Mouse (Mus musculus) hindbrain, embryonic 13.5 days (tissue): ENCODE data around the gene Hes2. TPM values are rescaled to one million over a fixed set of nuclear protein-coding genes. Genes with fewer than 3 reads are reported as not detected.

Experiments
- ATAC-seq: fragments of 200-750 bp; cut with Nextera tagmentation; 2 replicates; pipeline ENCODE4 v1.8.0; 2017; ENCODE audit warnings: moderate TSS enrichment; ENCODE audit not compliant: low FRiP score
- H3K27ac ChIP-seq: fragments of 300-500 bp; sonication (generic); 2 replicates; pipeline ENCODE4 v1.5.1; 2015; ENCODE audit warnings: inconsistent platforms, mild to moderate bottlenecking, moderate library complexity
- H3K27me3 ChIP-seq: fragments of 300-500 bp; sonication (generic); 2 replicates; pipeline ENCODE4 v1.6.1; 2015; ENCODE audit warnings: mild to moderate bottlenecking, inconsistent platforms
- H3K36me3 ChIP-seq: fragments of 300-500 bp; sonication (generic); 2 replicates; pipeline ENCODE4 v1.6.1; 2015; ENCODE audit warnings: mild to moderate bottlenecking, inconsistent platforms
- H3K4me1 ChIP-seq: fragments of 300-500 bp; sonication (generic); replicated peaks from 2 replicates; pipeline ENCODE4 v1.6.1; 2015; ENCODE audit warnings: inconsistent platforms
- H3K4me2 ChIP-seq: fragments of 300-500 bp; sonication (generic); 2 replicates; pipeline ENCODE4 v1.6.1; 2015; ENCODE audit warnings: inconsistent platforms, mild to moderate bottlenecking, moderate library complexity
- H3K4me3 ChIP-seq: fragments of 300-500 bp; sonication (generic); 2 replicates; pipeline ENCODE4 v1.5.1; 2015; ENCODE audit warnings: mild to moderate bottlenecking, inconsistent platforms
- H3K9ac ChIP-seq: fragments of 300-500 bp; sonication (generic); 2 replicates; pipeline ENCODE4 v1.6.1; 2015; ENCODE audit warnings: mild to moderate bottlenecking, inconsistent platforms
- H3K9me3 ChIP-seq: fragments of 300-500 bp; sonication (generic); 2 replicates; pipeline ENCODE4 v1.6.1; 2016; ENCODE audit warnings: inconsistent platforms
- WGBS: fragments of 180-500 bp; shearing (Covaris S2); methylation state at CpG from one replicate; pipeline ENCODE4 v1.1.7; 2015; 5-methylcytosine and 5-hydroxymethylcytosine counted together
- polyA plus RNA-seq: library from polyadenylated mRNA; unstranded; fragments of >200 nt; fragmentation: Nextera tagmentation; extraction: Ambion mirVana; gene quantifications from 2 replicates; pipeline ENCODE4 v1.2.1, GENCODE M21; 2015

The Hes2 gene
- polyA plus RNA-seq, 1 experiment from 2014 or later, result 0.34 TPM

DNA sequence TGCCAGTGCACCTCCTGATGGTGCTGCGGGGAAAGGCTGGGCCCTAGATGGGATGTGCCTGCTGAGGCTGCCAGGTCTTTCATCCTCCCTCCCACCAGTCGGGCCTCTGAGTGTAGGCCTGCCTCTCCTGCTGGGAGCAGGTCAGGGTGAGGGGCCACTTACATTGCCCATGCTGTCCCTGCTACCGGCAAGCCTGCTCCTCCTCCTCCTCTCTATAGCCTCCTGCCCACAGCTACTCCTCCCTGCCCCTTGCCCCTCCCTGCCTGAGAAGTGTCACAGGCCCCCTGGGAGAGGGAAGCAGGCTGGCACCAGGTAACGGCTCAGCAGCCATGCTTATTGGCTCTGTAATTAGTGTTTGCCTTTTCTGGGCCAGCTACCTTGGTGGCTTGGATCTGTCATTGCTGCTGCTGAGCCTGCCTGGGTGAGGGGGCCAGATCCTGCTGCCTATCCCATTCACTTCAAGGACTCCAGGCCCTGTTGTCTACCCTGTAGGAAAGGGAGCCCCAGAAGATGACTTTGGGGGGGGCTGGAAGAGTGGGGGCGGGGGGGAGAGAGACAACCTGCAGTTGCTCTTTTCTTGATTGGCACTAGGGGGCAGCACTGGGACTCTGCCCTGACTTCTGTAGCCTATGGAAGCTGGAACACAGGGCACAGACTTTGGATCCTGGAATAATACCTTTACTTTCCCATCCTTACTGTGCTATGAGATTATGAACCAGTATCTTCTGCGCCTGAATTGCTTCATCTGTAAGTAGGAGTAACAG is 22.4 kb upstream of the Hes2 start:
- H3K4me2 ChIP-seq, result no peak overlapping the region
- H3K27me3 ChIP-seq, result peaks cover 87% of the 10 kb centered on the region
- peaks cover 23% of the 10 kb centered on the region for H3K4me1 ChIP-seq
- no peaks in the 10 kb centered on the region for H3K9me3 ChIP-seq
- ATAC-seq, result no peak
- WGBS, result 31% methylated on average over 6 of the region's 6 CpGs
- H3K27ac ChIP-seq, result no peak overlapping the region
- H3K36me3 ChIP-seq, result no peaks in the 10 kb centered on the region
- no peak overlapping the region for H3K4me3 ChIP-seq
- H3K9ac ChIP-seq, result no peak overlapping the region

DNA sequence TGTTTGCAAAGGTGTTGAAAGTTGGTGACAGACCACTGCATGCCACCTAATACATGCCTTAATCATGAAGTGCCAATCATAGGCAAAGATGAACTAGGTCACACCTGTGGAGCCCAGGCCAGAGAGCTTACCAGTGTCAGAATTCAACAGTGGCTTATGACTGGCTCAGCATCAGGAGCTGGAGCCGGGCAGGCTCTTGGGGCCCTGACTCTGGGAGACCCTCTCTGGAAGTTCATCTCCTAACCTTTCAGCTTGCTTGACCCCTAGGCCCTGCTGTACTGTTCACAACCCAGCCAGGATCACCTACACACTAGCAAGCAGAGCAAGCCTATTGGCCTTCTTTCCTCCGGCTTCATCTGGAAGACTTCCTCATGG is 21.8 kb upstream of the Hes2 start:
- no peaks in the 10 kb centered on the region for H3K9me3 ChIP-seq
- H3K4me3 ChIP-seq, result no peak overlapping the region
- H3K4me2 ChIP-seq, result no peak overlapping the region
- H3K27me3 ChIP-seq, result peaks cover 86% of the 10 kb centered on the region
- WGBS, result 88% methylated on average over 2 of the region's 2 CpGs
- no peaks in the 10 kb centered on the region for H3K36me3 ChIP-seq
- peaks cover 17% of the 10 kb centered on the region for H3K4me1 ChIP-seq
- no peak overlapping the region for H3K9ac ChIP-seq
- H3K27ac ChIP-seq, result no peak overlapping the region
- no peak for ATAC-seq

DNA sequence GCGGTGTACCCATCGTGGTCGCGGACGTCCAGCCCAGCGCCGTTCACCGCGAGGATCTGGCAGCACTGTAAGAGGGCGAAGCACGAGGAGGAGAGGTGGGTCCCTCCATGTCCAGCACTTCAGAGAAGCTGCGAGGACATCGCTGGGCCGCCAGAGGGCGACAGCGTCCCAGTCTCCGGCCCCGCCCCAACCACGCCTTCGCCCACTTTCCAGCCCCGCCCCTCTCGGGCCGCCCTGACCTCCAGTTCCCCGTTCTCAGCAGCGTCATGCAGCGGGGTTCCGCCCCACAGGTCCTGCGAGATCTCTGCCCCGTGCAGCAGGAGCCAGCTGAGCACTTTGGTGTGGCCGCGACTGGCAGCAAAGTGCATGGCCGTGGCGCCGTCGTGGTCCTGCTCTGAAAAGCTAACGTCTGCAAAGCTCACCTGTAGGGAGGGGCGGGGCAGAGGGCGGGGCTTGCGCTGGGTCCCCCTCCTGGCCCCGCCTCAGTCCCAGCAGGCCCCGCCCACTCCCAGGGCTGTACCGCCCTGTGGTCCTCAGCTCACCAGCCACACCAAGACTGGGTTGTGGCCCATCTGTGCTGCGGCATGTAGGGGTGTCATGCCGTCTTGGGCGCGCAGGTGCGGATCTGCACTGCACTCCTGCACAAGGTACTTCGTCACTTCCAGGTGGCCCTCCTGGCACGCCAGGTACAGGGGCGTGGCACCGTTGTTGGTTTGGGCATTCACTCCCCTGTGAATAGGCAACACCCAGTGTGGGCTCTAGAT is 20.0 kb upstream of the Hes2 start:
- peak overlapping the region; percentile 61 for H3K4me2 ChIP-seq
- peaks cover 76% of the 10 kb centered on the region for H3K27me3 ChIP-seq
- no peaks in the 10 kb centered on the region for H3K36me3 ChIP-seq
- H3K9ac ChIP-seq, result peak overlapping the region; percentile 49; the same call in 1 of the 2 replicates
- WGBS, result 3% methylated on average over 51 of the region's 51 CpGs
- peak overlapping the region; percentile 40 for H3K4me3 ChIP-seq
- H3K4me1 ChIP-seq, result peaks cover 9% of the 10 kb centered on the region
- no peak overlapping the region for H3K27ac ChIP-seq
- ATAC-seq, result peak; percentile 64
- H3K9me3 ChIP-seq, result no peaks in the 10 kb centered on the region

DNA sequence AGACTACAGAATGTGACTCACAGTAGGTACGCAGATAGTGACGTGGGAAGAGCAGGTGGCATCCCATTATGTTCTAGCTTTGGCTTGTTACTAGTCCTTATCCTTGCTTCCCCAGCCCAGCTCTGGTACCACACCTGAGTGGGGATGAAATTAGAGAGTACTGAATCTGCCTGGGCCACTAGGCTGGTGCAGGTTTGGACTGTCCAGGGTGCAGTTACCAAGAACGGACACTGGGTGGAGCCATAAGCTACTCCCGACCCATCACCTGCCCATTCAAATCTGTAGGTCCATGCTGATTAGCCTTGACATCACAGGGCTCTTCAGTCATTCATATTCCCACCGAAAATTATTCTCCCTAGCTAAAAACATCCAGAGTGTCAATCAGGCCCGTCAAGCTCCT is 18.2 kb upstream of the Hes2 start:
- H3K4me1 ChIP-seq, result peaks cover 9% of the 10 kb centered on the region
- H3K36me3 ChIP-seq, result no peaks in the 10 kb centered on the region
- H3K27me3 ChIP-seq, result peaks cover 64% of the 10 kb centered on the region
- H3K9me3 ChIP-seq, result no peaks in the 10 kb centered on the region
- no peak overlapping the region for H3K4me3 ChIP-seq
- no peak overlapping the region for H3K9ac ChIP-seq
- ATAC-seq, result no peak
- no peak overlapping the region for H3K4me2 ChIP-seq
- no peak overlapping the region for H3K27ac ChIP-seq
- 36% methylated on average over 6 of the region's 6 CpGs for WGBS

DNA sequence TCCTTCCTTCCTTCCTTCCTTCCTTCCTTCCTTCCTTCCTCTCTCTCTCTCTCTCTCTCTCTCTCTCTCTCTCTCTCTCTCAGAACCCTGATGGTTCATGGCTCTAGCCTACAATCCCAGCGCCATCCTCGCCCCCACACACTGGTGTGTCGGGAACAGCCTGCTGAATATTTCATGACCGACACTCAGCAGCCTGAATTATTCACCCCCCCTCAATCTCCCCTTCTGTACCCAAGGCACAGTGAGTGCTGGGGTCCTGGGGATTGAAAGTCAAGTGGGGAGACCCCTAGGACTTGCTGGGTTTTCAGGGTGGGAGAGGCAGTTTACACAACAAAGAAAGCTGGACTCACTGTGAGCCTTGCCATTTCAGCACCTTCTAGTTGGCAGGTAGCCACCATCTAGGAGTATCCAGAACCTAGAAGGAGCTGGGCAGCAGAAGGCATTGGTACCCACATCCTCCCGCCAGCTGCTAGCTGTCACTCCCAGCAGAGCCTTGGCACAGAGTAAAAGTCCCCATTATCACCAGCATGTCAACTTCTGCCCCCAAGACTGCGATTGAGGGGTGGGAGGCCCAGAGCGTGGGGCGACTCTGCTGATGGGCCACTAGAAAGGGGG is 17.0 kb upstream of the Hes2 start:
- H3K9ac ChIP-seq, result no peak overlapping the region
- no peak for ATAC-seq
- H3K27ac ChIP-seq, result no peak overlapping the region
- no peak overlapping the region for H3K4me3 ChIP-seq
- no peaks in the 10 kb centered on the region for H3K36me3 ChIP-seq
- H3K9me3 ChIP-seq, result no peaks in the 10 kb centered on the region
- whole genome bisulfite sequencing, result 54% methylated on average over 8 of the region's 8 CpGs
- H3K4me2 ChIP-seq, result no peak overlapping the region
- peaks cover 65% of the 10 kb centered on the region for H3K27me3 ChIP-seq
- H3K4me1 ChIP-seq, result peaks cover 9% of the 10 kb centered on the region

DNA sequence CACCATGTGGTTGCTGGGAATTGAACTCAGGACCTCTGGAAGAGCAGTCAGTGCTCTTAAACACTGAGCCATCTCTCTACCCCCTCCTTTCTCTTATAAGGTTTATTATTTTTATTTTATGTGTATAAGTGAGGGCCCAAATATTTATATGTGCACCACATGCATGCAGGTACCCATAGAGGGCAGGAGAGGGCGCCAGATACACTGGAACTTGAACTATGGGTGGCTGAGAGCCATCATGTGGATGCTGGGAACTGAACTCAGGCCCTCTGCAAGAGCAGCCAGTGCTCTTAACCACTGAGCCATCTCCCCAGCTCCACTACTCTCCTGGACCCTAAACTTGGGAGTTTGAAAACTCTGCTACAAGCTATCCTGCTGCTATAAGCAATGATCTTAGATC is 15.0 kb upstream of the Hes2 start:
- Histone ChIP-seq H3K4me3 (no peak overlapping the region), H3K36me3 (no peaks in the 10 kb centered on the region), H3K9me3 (no peaks in the 10 kb centered on the region), H3K27me3 (peaks cover 62% of the 10 kb centered on the region), H3K27ac (no peak overlapping the region), H3K9ac (no peak overlapping the region), H3K4me1 (peaks cover 5% of the 10 kb centered on the region), H3K4me2 (no peak overlapping the region)
- ATAC-seq, result no peak
- 25% methylated on average over 1 of the region's 1 CpGs for WGBS

DNA sequence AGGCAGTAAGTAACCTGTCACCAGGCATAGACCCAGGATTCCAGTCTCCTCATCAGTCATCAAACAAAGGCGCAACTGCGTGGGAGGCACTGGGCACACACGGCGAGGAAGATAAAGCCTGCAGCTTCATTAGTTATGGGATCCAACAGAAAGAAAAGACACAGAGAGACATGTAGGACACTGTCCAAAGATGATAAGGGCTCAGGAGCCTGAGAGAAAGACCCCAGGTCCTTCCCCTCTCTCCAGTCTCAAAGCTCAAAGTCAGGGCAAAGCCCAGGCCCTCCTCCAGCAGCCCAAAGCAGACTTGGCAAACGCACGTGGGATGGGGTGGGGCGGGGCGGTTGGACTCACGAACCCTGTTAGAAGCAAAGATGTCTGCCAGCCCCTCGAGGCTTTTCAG is 13.2 kb upstream of the Hes2 start:
- Histone ChIP-seq H3K4me2 (no peak overlapping the region), H3K27me3 (peaks cover 68% of the 10 kb centered on the region), H3K4me3 (no peak overlapping the region), H3K4me1 (no peaks in the 10 kb centered on the region), H3K9ac (no peak overlapping the region), H3K36me3 (no peaks in the 10 kb centered on the region), H3K9me3 (no peaks in the 10 kb centered on the region), H3K27ac (no peak overlapping the region)
- WGBS, result 78% methylated on average over 10 of the region's 10 CpGs
- no peak for ATAC-seq

DNA sequence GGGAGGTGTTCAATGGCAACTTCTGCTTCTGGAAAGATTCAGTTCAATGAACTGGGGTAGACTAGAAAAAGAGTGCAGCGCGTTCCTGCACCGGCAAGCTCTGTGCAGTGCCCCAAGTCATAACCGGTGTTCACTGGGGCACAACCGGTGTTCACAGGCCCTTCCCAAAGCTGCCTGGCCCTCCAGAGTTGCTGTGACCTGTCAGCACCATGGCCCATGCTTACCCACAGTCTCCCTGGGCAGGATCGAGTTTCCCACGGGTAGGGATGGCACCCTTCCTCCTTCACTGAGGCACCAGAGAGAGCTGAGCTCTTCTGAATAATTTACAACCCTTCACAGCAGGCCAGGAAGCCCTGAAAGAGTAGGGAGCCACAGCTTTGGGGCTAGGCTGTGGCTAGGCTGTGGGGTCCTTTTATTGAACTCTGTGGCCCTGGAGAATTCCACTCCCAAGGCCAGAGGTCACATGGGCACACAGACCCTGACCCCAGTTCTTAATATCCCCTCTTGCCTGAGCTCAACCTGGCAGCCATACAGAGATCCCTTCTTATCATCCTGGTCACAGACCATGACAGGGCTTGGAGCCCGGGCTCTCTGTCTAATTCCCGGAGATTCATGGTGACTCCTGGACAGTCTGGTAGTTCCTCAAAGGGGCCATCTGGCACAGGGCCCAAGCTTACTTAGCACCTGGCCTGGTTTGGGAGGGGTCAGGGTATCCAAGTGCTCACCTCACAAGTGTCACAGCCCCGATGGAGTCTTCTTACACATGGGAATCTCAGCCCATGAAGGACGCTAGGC is 12.4 kb upstream of the Hes2 start:
- H3K27me3 ChIP-seq, result peaks cover 68% of the 10 kb centered on the region
- ATAC-seq, result no peak
- 69% methylated on average over 11 of the region's 11 CpGs for WGBS

DNA sequence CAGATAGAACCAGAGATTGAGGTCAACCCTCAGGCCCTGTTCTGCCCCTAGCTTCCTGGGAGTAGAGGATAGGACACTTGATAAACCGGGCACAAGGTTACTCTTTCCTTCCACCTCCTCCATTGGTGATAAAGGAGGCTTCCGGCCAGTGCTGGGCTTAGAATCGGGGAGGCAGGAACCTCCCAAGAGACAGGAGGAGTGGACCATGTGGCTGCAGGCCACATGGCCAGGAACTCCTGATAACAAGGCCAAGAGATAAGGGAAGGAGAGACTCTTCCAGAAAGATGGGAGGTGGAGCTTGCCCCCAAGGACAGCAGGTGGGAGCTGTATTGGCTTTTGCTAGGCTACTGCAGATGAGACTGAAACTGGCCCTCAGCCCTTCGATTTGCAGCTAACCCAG is 8.1 kb upstream of the Hes2 start:
- Histone ChIP-seq H3K4me3 (no peak overlapping the region), H3K9me3 (no peaks in the 10 kb centered on the region), H3K36me3 (no peaks in the 10 kb centered on the region), H3K4me2 (no peak overlapping the region), H3K27me3 (peaks cover 93% of the 10 kb centered on the region), H3K9ac (no peak overlapping the region), H3K27ac (no peak overlapping the region), H3K4me1 (peaks cover 13% of the 10 kb centered on the region)
- no peak for ATAC-seq
- 78% methylated on average over 4 of the region's 4 CpGs for WGBS

More for the DNA sequence above, 12.4 kb upstream of the Hes2 start:
- Histone ChIP-seq H3K4me1 (no peaks in the 10 kb centered on the region), H3K4me3 (no peak overlapping the region), H3K9me3 (no peaks in the 10 kb centered on the region), H3K36me3 (no peaks in the 10 kb centered on the region), H3K9ac (no peak overlapping the region), H3K4me2 (no peak overlapping the region), H3K27ac (no peak overlapping the region)

DNA sequence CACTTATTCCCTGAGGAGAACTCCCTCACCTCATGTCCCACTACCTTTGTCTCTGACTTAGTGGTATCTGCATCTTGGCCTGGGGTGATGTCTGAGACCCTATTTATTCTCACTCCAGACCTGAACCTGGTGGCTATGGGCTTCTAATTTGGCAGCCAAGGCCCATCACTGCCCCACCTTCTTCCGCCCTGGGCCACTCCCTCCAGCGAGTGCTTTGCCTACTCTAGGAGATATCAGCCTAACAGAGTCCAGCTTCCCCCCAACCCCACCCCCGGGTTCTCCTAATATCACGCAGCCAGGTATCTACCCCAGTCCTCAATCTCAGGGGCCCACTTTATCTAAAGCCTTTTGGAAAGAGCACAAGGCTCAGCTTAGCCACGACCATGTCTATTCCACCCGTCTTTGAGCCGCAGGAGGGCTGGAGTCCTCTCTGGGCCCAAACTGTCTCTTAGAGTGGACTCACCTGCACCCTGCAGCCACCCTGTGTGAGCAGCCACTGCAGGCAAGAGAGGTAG is 7.2 kb upstream of the Hes2 start:
- peak; percentile 6; the same call in 1 of the 2 replicates for ATAC-seq
- 18% methylated on average over 7 of the region's 7 CpGs for WGBS
- H3K27me3 ChIP-seq, result peaks cover 89% of the 10 kb centered on the region

DNA sequence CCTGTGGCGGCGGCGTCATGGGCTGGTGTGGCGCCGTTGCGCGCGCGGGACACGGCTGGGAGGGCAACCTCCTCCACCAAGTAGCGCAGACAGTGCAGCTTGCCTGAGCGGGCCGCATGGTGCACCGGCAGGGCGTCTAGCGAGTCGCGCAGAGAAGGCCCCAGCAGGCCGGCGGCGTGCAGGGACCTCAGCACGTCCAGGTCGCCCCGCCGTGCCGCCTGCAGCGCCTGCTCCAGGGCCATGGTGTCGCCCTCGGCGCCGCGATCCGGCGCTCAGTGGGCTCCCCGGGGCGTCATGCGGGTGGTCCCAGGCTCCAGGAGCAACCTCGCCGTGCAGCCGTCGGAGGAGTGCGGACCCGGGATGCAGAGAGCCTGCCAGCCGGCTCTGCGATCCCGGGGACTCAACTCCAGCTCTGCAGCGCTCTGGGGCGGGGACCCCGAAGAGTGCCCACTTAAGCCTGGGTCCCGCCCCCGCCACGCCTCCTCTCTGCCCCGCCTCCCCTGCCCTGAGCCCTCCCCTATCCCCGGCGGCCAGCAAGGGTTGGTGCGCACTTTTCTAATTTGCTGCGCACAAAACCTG is 6.6 kb upstream of the Hes2 start, which contains the start of gene Espn:
Gene Espn, minus strand, starts transcription at position 406 of the 579 bp plus-strand sequence.
- no peaks in the 10 kb centered on the region for H3K9me3 ChIP-seq
- ATAC-seq, result peak; percentile 65
- no peak within 1 kb of the TSS; the same call in 1 of the 2 replicates for H3K9ac ChIP-seq
- H3K4me2 ChIP-seq, result peak within 1 kb of the TSS; percentile 50
- WGBS, result under 1% methylated on average over 55 of the region's 57 CpGs
- no peak within 1 kb of the TSS for H3K27ac ChIP-seq
- no peaks in the 10 kb centered on the region for H3K36me3 ChIP-seq
- H3K4me3 ChIP-seq, result peak within 1 kb of the TSS; percentile 34
- peaks cover 88% of the 10 kb centered on the region for H3K27me3 ChIP-seq
- H3K4me1 ChIP-seq, result peaks cover 13% of the 10 kb centered on the region

More for the DNA sequence above, 7.2 kb upstream of the Hes2 start:
- peak overlapping the region; percentile 50 for H3K4me2 ChIP-seq
- H3K9ac ChIP-seq, result no peak overlapping the region
- no peak overlapping the region for H3K27ac ChIP-seq
- no peaks in the 10 kb centered on the region for H3K36me3 ChIP-seq
- no peaks in the 10 kb centered on the region for H3K9me3 ChIP-seq
- peaks cover 13% of the 10 kb centered on the region for H3K4me1 ChIP-seq
- peak overlapping the region; percentile 34 for H3K4me3 ChIP-seq
